Comparison of ENCODE assay signal across 16 mouse cellular contexts in genomic region chr7:64583670-64584121, GRCm38 (mm10).
DNase-seq lines count a peak whose midpoint lies in the region; ATAC-seq and TF ChIP-seq lines count a peak whose summit lies in the region.
"Had no signal": no experiment of that assay in that cellular context is flagged by ENCODE, and none has a peak within 500 bp of the region (broad histone marks: within the 10 kb centered on the region; RNA-seq: fewer than 3 reads in every experiment).

No protein-coding gene starts in this region.

- ATAC-seq in intestine, embryonic 16.5 days = peak; percentile 52
- no peak for ATAC-seq in kidney, embryonic 14.5 days (ENCODE audit: low FRiP score, low TSS enrichment)
- no peak for ATAC-seq in megakaryocyte, adult 5-6 weeks (ENCODE audit: poor library complexity, severe bottlenecking)
- ATAC-seq: inflammation-experienced regulatory T-cells, adult 6 months; Patski had no signal

- DNase-seq in layer of hippocampus, adult 2 months (ENCODE audit: low spot score in 2 of 2) = peak; percentile 44 to 59
- no peak for DNase-seq in layer of hippocampus, adult 11-12 months (ENCODE audit: low spot score)
- DNase-seq in brain, adult 2 months (ENCODE audit: low read depth, low spot score) = peak; percentile 93
- peak; percentile 59 for DNase-seq in right cerebral cortex, postnatal 25 days
- DNase-seq: cerebellum, postnatal 14 days; kidney, postnatal 14 days; liver, embryonic 13.5 days; thymus, postnatal 4 days had no signal

- H3K4me1 ChIP-seq in intestine, embryonic 16.5 days (ENCODE audit: control insufficient read depth, insufficient read depth, low read length) = no peaks in the 10 kb centered on the region
- H3K4me1 ChIP-seq in kidney, embryonic 14.5 days (ENCODE audit: control insufficient read depth, insufficient read depth, low read length) = no peaks in the 10 kb centered on the region
- H3K4me1 ChIP-seq: liver, embryonic 13.5 days had no signal

- no peak overlapping the region for H3K4me3 ChIP-seq in layer of hippocampus, adult 2 months
- no peak overlapping the region for H3K4me3 ChIP-seq in intestine, embryonic 16.5 days (ENCODE audit: low read length)
- no peak overlapping the region for H3K4me3 ChIP-seq in kidney, embryonic 14.5 days (ENCODE audit: low read length)
- H3K4me3 ChIP-seq: embryonic facial prominence, embryonic 13.5 days; liver, embryonic 13.5 days; midbrain, embryonic 12.5 days had no signal

- no peak overlapping the region for H3K4me2 ChIP-seq in intestine, embryonic 16.5 days (ENCODE audit: low read depth, low read length)
- no peak overlapping the region for H3K4me2 ChIP-seq in kidney, embryonic 14.5 days (replicated peaks; ENCODE audit: low read depth, low read length)
- H3K4me2 ChIP-seq: embryonic facial prominence, embryonic 13.5 days; liver, embryonic 13.5 days; midbrain, embryonic 12.5 days had no signal

- H3K9me3 ChIP-seq in intestine, embryonic 16.5 days (ENCODE audit: control insufficient read depth, low read length) = no peaks in the 10 kb centered on the region
- no peaks in the 10 kb centered on the region for H3K9me3 ChIP-seq in kidney, embryonic 14.5 days (ENCODE audit: control insufficient read depth, low read length)
- H3K9me3 ChIP-seq: embryonic facial prominence, embryonic 13.5 days; midbrain, embryonic 12.5 days had no signal

- no peaks in the 10 kb centered on the region for H3K36me3 ChIP-seq in intestine, embryonic 16.5 days (ENCODE audit: control insufficient read depth, insufficient read depth, low read length)
- no peaks in the 10 kb centered on the region for H3K36me3 ChIP-seq in kidney, embryonic 14.5 days (ENCODE audit: control insufficient read depth, insufficient read depth, low read length)
- H3K36me3 ChIP-seq: embryonic facial prominence, embryonic 13.5 days; liver, embryonic 13.5 days; midbrain, embryonic 12.5 days had no signal

- no peak overlapping the region for H3K9ac ChIP-seq in intestine, embryonic 16.5 days (ENCODE audit: low read depth, low read length)
- H3K9ac ChIP-seq in kidney, embryonic 14.5 days (ENCODE audit: low read depth, low read length) = no peak overlapping the region
- H3K9ac ChIP-seq: embryonic facial prominence, embryonic 13.5 days; liver, embryonic 13.5 days; midbrain, embryonic 12.5 days had no signal

- no peaks in the 10 kb centered on the region for H3K27me3 ChIP-seq in intestine, embryonic 16.5 days (replicated peaks; ENCODE audit: control insufficient read depth, insufficient read depth, low read length)
- no peaks in the 10 kb centered on the region for H3K27me3 ChIP-seq in kidney, embryonic 14.5 days (ENCODE audit: control insufficient read depth, insufficient read depth, low read length)
- H3K27me3 ChIP-seq: CH12.LX; embryonic facial prominence, embryonic 13.5 days; liver, embryonic 13.5 days; midbrain, embryonic 12.5 days; Patski had no signal

- 61% methylated on average over 6 of the region's 6 CpGs for WGBS in intestine, embryonic 16.5 days
- WGBS in kidney, embryonic 14.5 days = 91% methylated on average over 6 of the region's 6 CpGs

- peak overlapping the region; percentile 59 for H3K27ac ChIP-seq in layer of hippocampus, adult 2 months
- H3K27ac ChIP-seq in intestine, embryonic 16.5 days (ENCODE audit: low read length) = no peak overlapping the region
- H3K27ac ChIP-seq in kidney, embryonic 14.5 days (ENCODE audit: low read depth, low read length) = no peak overlapping the region
- H3K27ac ChIP-seq: embryonic facial prominence, embryonic 13.5 days; liver, embryonic 13.5 days; midbrain, embryonic 12.5 days had no signal

- TF ChIP-seq CTCF in layer of hippocampus, adult 2 months (conservative IDR thresholded peaks at IDR 0.05) = no peak
